Comparison of ENCODE assay signal across 7 mouse cellular contexts in genomic region chr3:104542065-104542429, GRCm38 (mm10). TPM values are rescaled to one million over a fixed set of nuclear protein-coding genes. Genes with fewer than 3 reads are reported as not detected.
DNase-seq lines count a peak whose midpoint lies in the region; ATAC-seq and TF ChIP-seq lines count a peak whose summit lies in the region.

No protein-coding gene starts in this region.

- TF ChIP-seq CTCF in kidney, postnatal 0 days (IDR thresholded peaks at IDR 0.05; ENCODE audit: low read depth), result no peak
- TF ChIP-seq CTCF in kidney, adult 2 months (conservative IDR thresholded peaks at IDR 0.05; ENCODE audit: insufficient read depth, insufficient read length, low read depth, low read length), result no peak
- no peak for TF ChIP-seq CTCF in olfactory bulb, adult 2 months (IDR thresholded peaks at IDR 0.05; ENCODE audit: insufficient read depth, low read depth, low read length)

- H3K4me2 ChIP-seq in kidney, postnatal 0 days (ENCODE audit: low read length), result peak overlapping the region; percentile 51; the same call in 1 of the 2 replicates
- H3K4me2 ChIP-seq in forebrain, embryonic 12.5 days, result peak overlapping the region; percentile 58

- no peak overlapping the region for H3K4me3 ChIP-seq in kidney, postnatal 0 days (replicated peaks; ENCODE audit: low read depth, low read length)
- H3K4me3 ChIP-seq in kidney, adult 2 months (ENCODE audit: insufficient read depth, low read depth, low read length), result no peak overlapping the region
- no peak overlapping the region for H3K4me3 ChIP-seq in forebrain, embryonic 12.5 days (replicated peaks)
- peak overlapping the region; percentile 48 for H3K4me3 ChIP-seq in limb, embryonic 10.5 days
- no peak overlapping the region for H3K4me3 ChIP-seq in olfactory bulb, adult 2 months (ENCODE audit: insufficient read depth, low read depth, low read length)

- H3K27ac ChIP-seq in kidney, postnatal 0 days, result no peak overlapping the region
- H3K27ac ChIP-seq in kidney, adult 2 months (ENCODE audit: insufficient read depth, low read depth, low read length), result no peak overlapping the region
- 0 out of 2 replicates have a peak overlapping the region, but pooled peaks have one; percentile 42 for H3K27ac ChIP-seq in forebrain, embryonic 12.5 days
- H3K27ac ChIP-seq in limb, embryonic 10.5 days, result peak overlapping the region; percentile 89
- peak overlapping the region; percentile 61; the same call in 1 of the 2 replicates for H3K27ac ChIP-seq in olfactory bulb, adult 2 months (ENCODE audit: insufficient read depth, low read depth, low read length)

- no peaks in the 10 kb centered on the region for H3K36me3 ChIP-seq in kidney, postnatal 0 days (ENCODE audit: insufficient read depth, low read length)
- H3K36me3 ChIP-seq in kidney, adult 2 months (ENCODE audit: control insufficient read depth, insufficient read depth, low read length), result no peaks in the 10 kb centered on the region
- H3K36me3 ChIP-seq in forebrain, embryonic 12.5 days (replicated peaks), result no peaks in the 10 kb centered on the region
- H3K36me3 ChIP-seq in limb, embryonic 10.5 days, result no peaks in the 10 kb centered on the region

- TF ChIP-seq POLR2A in kidney, adult 2 months (IDR thresholded peaks at IDR 0.05; ENCODE audit: low read depth, low read length), result no peak
- no peak for TF ChIP-seq POLR2A in olfactory bulb, adult 2 months (IDR thresholded peaks at IDR 0.05; ENCODE audit: insufficient read depth, low read depth, low read length)

- peak; percentile 14 for ATAC-seq in kidney, postnatal 0 days (replicated peaks; ENCODE audit: low FRiP score, low read depth)
- ATAC-seq in forebrain, embryonic 12.5 days (ENCODE audit: low FRiP score), result peak; percentile 46; the same call in 1 of the 2 replicates

- peak; percentile 26 for DNase-seq in kidney, postnatal 0 days (ENCODE audit: low spot score)
- no peak for DNase-seq in kidney, adult 2 months
- DNase-seq in limb, embryonic 10.5 days (ENCODE audit: low spot score), result no peak
- no peak for DNase-seq in right cerebral cortex, postnatal 36 days (ENCODE audit: low spot score in 2 of 2)
- no peak for DNase-seq in adrenal gland, postnatal 10 days

- WGBS in kidney, postnatal 0 days, result 30% methylated on average over 2 of the region's 2 CpGs
- WGBS in kidney, adult 2 months, result 61% methylated on average over 2 of the region's 2 CpGs
- WGBS in forebrain, embryonic 12.5 days, result 0% methylated on average over 2 of the region's 2 CpGs
- WGBS in limb, embryonic 10.5 days, result 6% methylated on average over 2 of the region's 2 CpGs
- WGBS in olfactory bulb, adult 2 months, result 37% methylated on average over 2 of the region's 2 CpGs

- H3K4me1 ChIP-seq in kidney, postnatal 0 days (replicated peaks; ENCODE audit: insufficient read depth, low read length), result 0 out of 2 replicates have a peak, but pooled peaks cover 7% of the 10 kb centered on the region
- H3K4me1 ChIP-seq in kidney, adult 2 months (ENCODE audit: control insufficient read depth, insufficient read depth, low read length), result peaks cover 9% of the 10 kb centered on the region; the same call in 1 of the 2 replicates
- peaks cover 15% of the 10 kb centered on the region for H3K4me1 ChIP-seq in forebrain, embryonic 12.5 days
- peaks cover 22% of the 10 kb centered on the region for H3K4me1 ChIP-seq in limb, embryonic 10.5 days
- H3K4me1 ChIP-seq in olfactory bulb, adult 2 months (ENCODE audit: control insufficient read depth, insufficient read depth, low read length), result peaks cover 9% of the 10 kb centered on the region; the same call in 1 of the 2 replicates

- no peak overlapping the region for H3K9ac ChIP-seq in kidney, postnatal 0 days (ENCODE audit: low read depth, low read length)
- peak overlapping the region; percentile 47; the same call in 1 of the 2 replicates for H3K9ac ChIP-seq in forebrain, embryonic 12.5 days

- H3K9me3 ChIP-seq in kidney, postnatal 0 days (replicated peaks; ENCODE audit: low read length), result no peaks in the 10 kb centered on the region
- no peaks in the 10 kb centered on the region for H3K9me3 ChIP-seq in forebrain, embryonic 12.5 days
- no peaks in the 10 kb centered on the region for H3K9me3 ChIP-seq in limb, embryonic 10.5 days (replicated peaks)

- no peaks in the 10 kb centered on the region for H3K27me3 ChIP-seq in kidney, postnatal 0 days (ENCODE audit: insufficient read depth, low read length)
- no peaks in the 10 kb centered on the region for H3K27me3 ChIP-seq in kidney, adult 2 months (replicated peaks; ENCODE audit: control insufficient read depth, insufficient read depth, low read length)
- H3K27me3 ChIP-seq in forebrain, embryonic 12.5 days, result no peaks in the 10 kb centered on the region
- no peaks in the 10 kb centered on the region for H3K27me3 ChIP-seq in limb, embryonic 10.5 days (ENCODE audit: low read depth, poor library complexity, severe bottlenecking)

RNA-seq across cellular contexts. Expression of gene Lrig2, which starts 30.3 kb away (rescaled TPM):
- polyA plus RNA-seq in kidney, postnatal 0 days (2015; fragmentation: Nextera tagmentation; extraction: Ambion mirVana), result 11.2 and 11.5 TPM in 2 replicates
- polyA plus RNA-seq in kidney, adult 2 months (2012; rRNA removed), result 4.6 and 4.8 TPM in 2 replicates
- 27.2 and 31.1 TPM in 2 replicates for polyA plus RNA-seq in forebrain, embryonic 12.5 days (2016; fragmentation: Nextera tagmentation; extraction: Ambion mirVana)
- 14.4 and 20.2 TPM in 2 replicates for polyA plus RNA-seq in limb, embryonic 10.5 days (2016; fragmentation: Nextera tagmentation; extraction: Ambion mirVana)
- polyA plus RNA-seq in olfactory bulb, adult 2 months (2012; ENCODE audit: insufficient read depth, insufficient read length, low replicate concordance, missing spikeins), result not detected in 2 replicates
- 10 to 100 TPM; 15.1 to 22.2 TPM for total RNA-seq in adrenal gland, postnatal 10 days (2021)

Comparison
In these comparisons a context has a peak if more than half of its experiments do, and no peak if none do; other contexts are left out.
1. H3K27ac ChIP-seq: peak in forebrain, embryonic 12.5 days (single experiment), limb, embryonic 10.5 days (single experiment) and olfactory bulb, adult 2 months (single experiment); none in kidney, postnatal 0 days (single experiment) and kidney, adult 2 months (single experiment).